Mouse (Mus musculus) CD4-positive, CD25-positive, alpha-beta regulatory T cell, adult 2 months (primary cell): ENCODE data around the gene Bcl2l1.

Source experiments
- DNase-seq: peaks from one replicate; pipeline ENCODE4 v3.0.0-alpha.2; 2012; ENCODE audit warnings: low read depth, low spot score

Gene Bcl2l1

DNA sequence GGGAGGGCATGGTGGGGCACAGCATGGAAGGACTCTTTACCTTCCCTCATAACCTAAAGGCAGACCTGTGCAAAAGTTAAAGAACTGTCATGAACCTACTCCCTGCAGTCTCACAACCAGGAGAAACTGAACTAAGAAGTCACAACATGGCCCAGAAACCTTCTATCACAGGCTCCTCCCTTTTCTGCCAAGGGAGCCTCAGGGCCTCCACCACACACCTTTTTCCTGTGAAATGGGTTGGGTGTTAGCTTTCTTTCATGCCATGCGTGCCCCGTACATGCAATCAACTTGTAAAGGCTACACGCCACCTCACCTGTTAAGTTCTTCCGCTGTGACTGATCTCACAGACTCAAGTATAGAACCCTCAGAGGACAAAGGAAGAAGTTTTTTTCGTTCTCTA is 28.4 kb downstream of the Bcl2l1 start:
- DNase-seq: peak; percentile 58

DNA sequence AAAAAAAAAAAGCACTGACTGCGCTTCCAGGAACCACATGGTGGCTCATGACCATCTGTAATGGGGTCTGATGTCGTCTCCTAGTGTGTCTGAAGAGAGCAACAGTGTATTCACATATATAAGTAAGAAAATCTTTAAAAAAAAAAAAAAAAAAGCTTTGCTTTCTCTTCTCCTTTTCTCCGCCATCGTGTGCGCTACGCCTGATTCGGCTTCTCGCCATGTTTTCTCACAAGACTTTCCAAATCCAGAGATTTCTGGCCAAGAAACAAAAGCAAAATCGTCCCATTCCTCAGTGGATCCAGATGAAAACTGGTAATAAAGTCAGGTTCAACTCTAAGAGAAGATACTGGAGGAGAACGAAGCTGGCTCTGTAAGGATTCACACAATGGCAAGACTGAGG is 29.2 kb downstream of the Bcl2l1 start:
- DNase-seq: no peak

DNA sequence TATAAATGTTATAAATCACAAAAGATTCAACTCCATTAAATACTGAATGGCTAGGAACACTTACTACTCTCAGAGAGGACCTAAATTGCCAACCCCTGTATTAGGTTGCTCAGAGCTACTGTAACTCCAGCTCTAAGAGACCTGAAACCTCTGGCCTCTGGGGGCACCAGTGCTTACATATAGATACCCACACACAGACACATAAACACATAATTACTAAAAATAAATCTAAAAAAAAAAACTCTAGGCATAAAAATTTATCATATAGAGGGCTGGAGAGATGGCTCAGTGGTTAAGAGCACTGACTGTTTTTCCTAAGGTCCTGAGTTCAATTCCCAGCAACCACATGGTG is 30.8 kb downstream of the Bcl2l1 start:
- DNase-seq: peak; percentile 28

DNA sequence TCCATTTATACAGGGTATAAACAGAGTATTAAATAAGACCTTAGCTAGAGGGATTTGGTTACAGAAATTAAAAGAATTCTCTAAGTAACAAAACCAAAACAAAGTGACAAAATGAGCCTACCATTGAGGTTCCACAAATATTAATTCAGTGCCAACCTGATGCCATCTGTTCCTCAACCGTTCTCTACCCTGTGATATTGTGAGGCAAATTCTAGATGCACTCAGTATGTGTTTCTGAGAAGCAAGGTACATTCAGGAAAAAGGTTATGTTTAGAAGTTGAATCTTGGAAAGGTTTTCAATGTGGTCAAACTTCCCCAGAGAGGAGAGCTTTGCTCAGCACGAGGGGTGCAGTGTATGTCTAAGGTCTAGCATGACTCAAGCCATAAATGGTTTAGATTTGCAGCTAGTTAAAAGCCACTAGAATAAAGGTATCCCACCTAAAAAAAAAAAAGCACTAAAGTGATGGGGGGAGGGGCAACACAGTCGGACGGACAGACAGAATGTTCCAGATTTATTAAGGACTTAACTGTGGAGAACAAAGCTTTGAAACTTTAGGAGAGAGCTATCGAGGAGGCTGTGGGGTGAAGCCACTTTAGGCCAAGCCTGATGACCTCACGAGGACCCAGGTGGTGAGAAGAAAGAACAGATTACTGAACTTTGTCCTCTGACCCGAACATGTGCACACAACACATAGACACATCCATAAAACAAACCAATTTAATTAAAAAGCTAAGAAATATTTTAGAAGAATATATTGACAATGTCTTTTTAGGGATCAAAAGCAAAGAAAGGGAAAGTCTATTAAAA is 31.4 kb downstream of the Bcl2l1 start:
- no peak for DNase-seq

DNA sequence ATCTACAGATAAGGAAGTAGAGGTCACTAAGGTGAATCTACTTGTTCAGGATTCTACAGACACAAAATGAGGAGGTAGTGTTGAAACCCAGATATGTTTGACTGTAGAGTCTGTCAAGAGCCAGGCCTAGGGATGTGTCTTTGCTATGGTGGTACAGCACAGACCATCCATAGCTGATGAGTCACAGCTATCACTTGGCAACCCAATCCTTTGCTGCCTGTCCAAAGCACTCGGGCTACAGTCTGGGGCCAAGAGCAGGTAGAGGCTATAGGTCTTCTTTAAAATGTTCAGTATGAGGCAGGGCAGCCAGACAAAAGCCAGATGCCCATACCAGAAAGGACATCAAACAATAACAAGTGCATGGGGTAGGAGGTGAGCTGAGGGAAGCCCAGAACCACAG is 33.9 kb downstream of the Bcl2l1 start:
- DNase-seq: no peak

DNA sequence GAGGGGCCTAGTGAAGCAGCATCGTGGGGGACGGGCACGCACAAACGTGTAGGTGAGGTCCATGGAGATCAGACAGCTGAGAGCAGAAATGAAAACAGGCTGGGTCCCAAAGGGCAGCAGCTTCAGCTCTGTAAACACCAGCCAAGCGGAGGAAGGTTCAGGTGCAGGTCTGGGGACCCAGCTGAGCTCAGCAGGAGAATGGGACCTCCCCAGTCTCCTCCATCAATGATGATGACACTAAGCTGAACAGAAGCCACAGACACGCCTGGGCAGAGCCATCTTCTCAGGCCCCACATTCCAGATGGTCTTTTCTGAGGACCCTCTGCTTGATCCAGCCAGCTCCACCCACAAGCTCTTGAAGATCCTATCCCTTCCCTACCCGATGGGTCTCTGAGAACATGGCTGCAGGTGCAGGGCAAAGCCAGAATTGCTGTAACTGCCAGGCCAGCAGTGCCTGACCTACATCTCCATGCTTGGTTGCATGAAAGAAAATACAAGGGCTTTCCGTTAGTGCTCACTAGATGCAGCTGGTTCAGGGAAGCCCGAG is 37.2 kb downstream of the Bcl2l1 start:
- peak; percentile 34 for DNase-seq

DNA sequence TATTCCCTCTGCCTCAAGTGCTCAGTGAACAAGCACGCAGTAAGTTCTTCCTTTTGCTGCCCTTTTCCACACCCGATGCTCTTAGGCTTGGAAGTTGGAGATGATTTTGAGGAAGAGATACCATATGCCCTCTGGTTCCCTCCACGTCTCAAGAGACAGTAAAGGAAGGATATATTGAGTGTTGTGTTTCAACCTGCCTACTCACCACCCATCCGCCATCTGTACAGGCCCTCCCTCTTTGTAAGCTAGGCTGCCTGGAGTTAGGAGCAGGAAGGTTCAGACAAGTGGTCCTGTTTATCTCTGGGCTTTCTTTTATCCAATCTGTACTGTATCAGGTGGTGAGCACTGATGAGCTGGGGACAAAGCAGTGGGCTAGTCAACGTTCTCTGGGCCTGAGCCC is 38.1 kb downstream of the Bcl2l1 start:
- DNase-seq: no peak

DNA sequence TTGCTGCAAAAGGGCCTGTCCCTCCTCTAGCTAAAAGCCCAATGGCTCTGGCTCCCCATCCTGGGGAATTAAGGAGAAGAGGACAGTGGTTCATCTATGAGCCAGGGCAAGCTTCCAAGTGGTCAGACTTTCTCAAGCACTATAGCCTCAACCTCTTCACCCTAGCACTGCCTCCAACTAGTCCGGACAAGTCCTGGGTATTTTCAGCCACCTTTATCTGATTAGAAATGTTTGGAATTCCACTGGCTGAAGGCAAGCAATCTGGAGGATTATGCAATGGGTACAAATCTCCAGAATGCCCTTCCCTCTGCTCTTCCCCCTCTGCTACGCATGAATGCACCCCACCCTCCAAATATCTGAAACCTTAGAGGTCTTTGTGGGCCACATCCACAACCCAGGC is 39.1 kb downstream of the Bcl2l1 start:
- DNase-seq: no peak

DNA sequence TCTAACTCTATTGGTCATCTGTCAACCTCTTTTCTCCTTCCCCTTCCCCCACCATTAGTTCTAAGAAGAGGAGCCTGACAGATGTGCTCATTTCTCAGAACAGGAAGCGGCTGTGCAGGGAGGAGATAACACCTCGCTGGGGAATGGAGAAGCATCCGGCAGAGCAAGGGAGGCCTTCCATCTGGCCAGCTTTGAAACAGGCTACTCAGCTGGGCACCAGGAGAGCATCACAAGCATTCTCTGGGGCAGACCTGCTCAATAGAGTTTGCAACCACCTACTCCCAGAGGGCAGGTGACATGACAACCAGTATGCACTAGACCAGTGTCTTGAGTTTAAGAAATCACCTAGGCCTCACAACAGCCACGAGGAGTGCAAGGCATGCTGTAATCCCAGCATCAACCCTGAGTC is 41.9 kb downstream of the Bcl2l1 start:
- DNase-seq: peak; percentile 75

DNA sequence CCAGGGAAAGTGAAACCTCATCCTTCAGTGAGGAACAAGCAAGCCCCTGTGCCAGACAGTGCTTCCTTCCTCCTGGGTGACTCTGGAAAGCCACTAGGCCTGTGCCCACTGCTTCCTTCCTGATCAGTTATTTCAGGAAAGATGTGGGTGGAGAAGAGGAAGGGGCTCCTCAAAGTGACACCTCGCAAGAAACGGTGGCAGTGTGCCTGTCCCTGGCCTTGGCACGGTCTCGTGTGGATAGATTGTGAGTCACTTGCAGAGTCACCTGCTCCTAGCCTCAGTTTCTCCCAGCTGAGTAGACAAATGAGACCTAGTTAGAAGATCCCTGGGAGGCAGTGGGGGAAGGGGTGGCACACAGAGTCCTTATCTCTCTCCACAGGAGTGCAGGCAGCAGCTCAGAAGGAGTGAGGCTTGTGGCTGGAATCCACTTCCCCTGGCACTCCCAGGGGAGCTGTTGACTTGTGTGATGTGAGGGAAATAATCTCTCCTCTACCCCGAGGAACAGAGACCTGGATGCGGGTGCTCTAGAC is 42.6 kb downstream of the Bcl2l1 start:
- peak; percentile 53 for DNase-seq

DNA sequence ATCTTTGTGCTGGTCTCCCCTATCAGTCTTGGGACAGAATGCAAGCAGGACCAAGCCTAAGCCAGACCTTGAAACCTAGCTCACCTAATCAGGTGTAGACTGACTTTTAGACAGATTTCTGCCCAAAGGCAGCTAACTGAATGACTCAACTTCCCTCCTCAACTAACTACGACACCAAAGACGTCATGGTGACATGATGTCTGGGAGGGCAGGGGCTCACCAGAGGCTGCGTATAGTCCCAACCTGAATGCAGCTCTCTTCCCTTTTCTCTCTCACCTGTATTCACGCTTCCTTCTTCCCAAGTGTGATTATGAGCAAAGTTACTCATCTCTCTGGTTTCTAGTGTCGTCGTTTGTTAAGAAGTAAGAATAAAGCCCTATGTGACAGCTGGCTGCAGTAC is 44.0 kb downstream of the Bcl2l1 start:
- DNase-seq: peak; percentile 79

DNA sequence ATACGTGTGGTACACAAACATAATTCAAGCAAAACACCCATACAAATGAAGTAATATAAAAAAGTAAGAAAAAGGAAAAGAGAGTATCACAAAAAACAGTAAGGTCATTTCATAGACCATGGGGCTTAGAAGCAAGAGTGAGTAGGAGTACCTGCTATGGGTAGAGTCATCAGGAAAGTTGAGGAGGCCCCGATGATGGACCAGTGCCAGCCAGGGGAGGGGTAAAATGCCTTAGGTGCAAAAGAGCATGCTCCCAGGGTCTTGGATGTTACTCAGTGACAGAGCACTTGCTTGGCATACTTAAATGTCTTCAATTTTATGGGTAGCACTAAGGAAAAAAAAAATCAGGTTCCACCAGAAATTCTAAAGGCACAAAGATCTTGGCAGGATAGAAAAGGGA is 44.4 kb downstream of the Bcl2l1 start:
- no peak for DNase-seq

DNA sequence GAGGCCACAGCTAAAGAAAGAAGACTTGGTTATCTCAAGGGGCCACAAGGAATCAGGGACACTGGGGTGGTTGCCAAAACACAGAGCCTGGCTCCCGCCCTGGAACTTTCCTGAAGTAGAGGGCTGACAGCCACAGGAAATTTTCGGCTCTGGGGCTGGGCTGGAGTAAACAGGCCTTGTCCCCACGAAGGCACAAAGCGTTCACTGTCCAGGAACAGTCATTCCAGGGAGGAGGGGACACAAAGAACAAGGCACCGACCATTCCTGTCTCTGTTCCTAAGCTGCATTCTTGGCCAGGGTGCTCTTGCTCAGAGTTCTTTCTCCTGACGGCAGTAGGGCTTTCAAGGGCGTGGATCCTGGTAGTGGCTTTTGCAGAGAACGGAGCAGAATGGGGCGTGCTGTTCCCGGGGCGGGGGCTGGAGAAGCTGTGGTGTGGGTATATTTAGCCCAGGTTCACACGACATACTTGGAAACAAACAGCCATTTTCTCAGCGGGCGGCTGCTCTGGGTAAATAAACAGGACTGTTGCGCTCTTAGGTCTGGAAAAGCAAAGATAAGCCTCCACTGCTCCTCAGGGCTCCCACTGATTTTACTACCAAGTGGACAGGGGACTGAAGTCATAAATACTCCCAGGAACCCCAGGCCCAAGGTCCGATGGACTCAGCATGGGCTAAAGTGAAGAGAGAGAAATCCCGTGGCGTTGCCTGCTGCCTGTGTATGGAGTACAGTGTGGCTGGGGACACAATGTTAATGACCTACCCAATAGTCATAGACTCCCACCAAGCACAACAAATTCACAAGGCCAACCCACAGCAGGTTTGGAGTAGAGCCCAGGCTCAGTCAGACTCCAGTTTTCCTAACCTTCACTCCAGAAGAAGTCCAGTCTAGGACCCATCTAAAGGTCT is 45.8 kb downstream of the Bcl2l1 start:
- no peak for DNase-seq

DNA sequence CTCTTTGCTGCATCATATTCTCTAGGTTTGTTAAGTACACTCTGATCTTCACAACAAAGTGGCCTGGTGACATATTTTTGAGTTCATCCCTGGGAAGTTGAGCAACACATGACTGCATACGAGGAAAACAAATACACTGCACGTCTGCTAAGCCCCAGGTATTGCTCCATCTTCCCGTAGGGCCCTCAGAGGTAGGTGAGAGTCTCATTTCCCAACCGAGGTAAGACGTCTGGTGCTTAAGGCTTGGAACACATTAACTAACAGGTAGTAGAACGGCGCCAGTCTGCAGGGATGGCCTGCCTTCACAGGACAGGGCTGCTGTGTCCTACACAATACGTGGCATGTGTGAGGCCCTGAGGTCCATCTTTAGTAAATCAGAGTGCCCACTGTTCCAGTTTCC is 46.9 kb downstream of the Bcl2l1 start:
- DNase-seq: no peak

DNA sequence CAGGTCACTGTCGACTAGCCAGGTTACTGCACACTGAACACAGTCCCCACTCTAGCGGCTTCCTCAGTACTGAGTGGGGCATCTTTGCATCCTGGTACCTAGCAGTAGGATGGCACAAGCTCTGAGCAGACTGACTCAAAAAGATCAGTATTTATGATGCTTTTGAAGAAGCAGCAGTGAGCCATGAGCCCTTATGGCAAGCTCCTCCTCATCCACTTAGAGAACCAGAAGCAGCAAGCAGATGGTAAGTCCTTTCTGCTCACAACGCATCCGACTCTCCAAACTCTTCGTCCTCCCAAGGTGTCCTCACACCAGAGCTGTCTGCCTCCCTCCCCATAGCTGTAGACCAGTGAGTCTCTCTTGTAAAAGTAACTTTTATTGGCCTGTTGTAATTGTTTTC is 48.3 kb downstream of the Bcl2l1 start:
- DNase-seq: no peak

DNA sequence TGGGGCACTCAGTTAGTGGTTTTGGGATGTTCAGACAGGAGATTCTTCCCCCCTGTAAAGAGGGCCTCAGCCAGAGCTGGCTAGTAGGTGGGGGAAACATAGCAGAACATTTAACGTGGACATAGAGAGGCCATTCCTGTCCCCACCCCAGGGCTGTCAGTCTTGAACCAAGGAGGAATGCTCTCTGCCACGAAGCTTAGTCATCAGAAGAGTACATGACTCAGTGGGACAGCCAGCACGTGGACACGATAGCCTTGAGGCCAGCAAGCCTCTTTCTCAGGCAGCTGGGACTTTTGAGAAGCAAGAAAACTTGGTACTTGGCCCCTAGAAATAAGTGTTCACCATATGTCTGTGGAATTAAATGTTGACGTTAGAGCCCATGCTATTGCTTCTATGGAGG is 48.9 kb downstream of the Bcl2l1 start:
- DNase-seq: no peak

DNA sequence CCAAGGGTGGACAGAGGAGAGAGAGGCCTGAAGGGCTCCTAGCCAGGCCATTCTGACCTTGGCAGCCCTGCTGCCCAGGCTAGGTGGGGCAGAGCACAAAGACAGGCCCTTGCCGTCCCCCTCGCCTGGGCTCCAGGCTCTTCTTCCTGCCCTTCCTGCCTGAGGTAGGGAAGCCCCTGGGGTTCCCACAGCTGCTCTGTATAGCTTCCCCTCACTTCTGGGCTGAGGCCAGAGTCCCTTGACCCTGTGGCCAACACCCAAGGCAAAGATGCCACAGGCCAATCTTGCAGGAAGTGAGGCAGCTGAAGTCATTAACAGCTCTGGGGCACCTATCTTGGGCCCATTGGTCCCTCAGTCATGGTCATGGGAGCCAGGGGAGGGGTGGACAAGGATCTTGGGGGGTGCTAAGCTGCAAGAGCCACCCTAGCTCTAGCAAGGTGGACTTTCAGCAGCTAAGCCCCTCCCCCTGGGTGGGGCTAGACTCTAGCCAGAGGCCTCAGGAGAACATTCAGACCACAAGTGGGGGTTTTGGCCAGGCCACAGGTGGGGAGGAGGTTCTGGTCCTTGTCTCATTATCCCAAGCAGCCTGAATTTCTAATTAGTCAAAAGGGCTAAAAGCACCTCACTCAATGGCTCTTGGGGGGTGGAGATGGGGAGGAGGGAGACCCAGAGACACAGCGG is 50.4 kb downstream of the Bcl2l1 start:
- DNase-seq: no peak

DNA sequence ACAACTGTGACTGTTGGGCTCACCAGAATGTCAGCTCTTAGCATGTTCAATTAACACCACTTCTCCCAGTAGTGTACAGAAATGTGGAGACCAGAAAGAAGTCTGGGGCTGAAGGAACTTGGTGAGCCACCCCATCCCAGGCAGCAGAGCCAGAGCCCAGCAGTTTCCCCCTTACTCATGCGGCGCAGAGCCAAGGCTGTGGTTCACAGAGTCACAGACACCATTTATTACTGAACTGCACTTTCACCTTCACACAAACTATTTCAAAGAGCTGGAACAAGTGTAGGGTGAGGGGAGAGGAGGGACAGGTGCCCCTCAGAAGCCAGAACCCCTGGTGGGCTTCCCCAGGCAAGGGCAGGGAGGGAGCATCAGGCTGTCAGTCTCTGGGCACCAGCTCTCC is 51.1 kb downstream of the Bcl2l1 start:
- no peak for DNase-seq

DNA sequence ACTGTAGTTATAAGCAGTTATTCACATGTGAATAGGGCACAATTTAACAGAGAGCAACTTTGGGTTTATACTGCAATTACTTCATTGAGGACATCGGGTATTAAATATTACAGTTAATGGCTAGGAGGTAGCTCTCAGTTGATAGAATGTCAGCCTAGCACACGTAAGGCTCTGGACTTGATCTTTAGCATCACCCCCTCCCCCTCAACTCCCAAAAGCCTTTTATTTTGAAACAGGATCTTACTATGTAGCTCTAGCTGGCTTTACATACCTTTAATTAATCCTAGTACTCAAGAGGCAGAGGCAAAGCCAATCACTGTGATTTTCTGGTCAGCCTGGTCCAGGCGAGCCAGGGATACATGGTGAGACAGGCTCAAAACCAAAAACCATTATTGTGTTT is 54.4 kb downstream of the Bcl2l1 start:
- DNase-seq: no peak

DNA sequence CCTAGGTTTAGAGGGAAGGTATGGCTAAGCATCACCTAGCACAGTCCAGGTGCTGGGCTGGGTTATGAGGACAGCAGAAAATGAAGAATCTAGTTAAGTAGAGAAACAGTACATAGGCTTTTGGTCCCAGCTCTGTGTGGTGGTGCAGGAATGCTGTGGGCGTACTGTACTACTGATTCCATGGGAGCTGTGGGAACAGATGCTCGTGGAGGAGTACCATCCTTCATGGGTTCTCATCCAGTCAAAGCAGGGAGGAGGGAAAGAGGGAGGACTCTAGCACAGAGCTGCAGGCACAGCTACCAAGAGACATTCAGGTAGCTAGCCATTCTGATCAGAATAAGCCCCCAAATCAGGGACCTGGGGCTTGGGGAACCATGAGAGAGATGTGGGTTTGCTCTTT is 55.1 kb downstream of the Bcl2l1 start:
- no peak for DNase-seq

DNA sequence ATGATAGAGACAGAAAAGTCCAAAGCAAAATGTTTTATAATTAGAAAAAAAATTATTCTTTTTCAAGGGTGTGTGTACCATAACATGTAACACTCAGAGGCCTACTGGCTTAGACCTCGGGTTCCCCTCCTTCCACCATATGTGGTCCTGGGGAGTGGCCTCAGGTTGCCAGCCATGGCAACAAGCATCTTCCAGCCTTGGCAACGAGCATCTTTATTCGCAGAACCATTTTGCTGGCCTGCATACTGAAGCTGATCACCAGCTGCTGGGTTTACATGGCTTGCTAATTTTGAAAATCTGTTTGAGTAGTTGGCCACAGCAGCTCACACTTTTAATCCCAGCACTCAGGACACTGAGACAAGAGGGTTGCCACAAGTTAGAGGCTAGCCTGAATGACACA is 55.5 kb downstream of the Bcl2l1 start:
- DNase-seq: no peak

DNA sequence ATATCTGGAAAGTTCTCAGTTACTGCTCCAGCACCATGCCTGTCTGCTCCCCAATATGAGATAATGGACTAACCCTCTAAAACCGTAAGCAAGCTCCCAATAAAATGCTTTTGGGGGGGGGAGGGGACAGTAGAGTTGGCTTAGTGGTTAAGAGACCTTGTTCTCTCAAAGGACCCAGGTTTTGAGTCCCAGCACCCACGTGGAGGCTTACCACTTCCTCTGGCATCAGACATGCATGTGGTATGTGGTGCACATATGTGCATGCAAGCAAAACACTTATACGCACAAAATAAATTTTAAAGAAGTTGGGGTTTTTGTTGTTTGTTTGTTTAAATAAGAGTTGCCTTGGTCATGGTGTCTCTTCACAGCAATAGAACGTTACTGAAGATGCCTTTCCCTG is 56.2 kb downstream of the Bcl2l1 start:
- peak; percentile 76 for DNase-seq
